Mouse (Mus musculus) heart, postnatal 0 days (tissue): ENCODE measurements around the gene AW209491.

Source experiments
- CTCF ChIP-seq: IDR thresholded peaks from 2 replicates; pipeline ENCODE4 v1.5.1; 2016; ENCODE audit warnings: antibody characterized with exemption, control low read depth, low read depth
- EP300 ChIP-seq: IDR thresholded peaks from 2 replicates; pipeline ENCODE4 v1.6.1; 2016; ENCODE audit warnings: antibody characterized with exemption, low read depth

DNA sequence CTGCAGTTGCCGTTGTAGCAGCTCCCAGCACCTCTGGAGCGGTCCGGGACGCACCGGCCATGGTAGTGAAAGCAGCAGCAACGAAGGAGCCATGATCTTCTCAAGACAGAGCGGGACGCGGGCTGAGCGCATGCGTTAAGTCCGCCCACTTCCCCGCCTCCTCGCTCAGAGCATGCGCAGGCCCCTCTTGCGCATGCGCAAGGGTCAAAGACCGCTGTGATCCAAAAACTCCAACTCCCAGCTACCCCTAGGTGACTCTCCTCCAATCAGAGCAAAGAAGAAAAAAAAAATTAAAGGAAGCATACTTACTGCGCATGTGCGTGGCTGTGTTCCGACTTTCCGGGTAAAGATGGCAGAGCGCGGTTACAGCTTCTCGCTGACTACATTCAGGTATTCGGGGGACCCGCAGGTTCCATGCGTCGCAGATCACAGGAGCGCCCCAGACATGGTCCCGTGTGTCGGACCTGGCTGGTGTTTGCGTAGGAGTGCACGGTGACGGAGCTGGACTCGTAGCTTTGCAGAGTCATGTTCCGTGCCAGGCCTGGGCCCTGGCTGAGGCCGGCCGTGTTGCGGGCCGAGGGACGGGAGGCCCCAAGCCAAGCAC is 16.9 kb upstream of the AW209491 start, which contains the start of the genes Mrpl32 and Psma2:
- TF ChIP-seq CTCF = no peak
- no peak for TF ChIP-seq EP300
